Mouse (Mus musculus): ENCODE data around the gene Slc25a48.

DNA sequence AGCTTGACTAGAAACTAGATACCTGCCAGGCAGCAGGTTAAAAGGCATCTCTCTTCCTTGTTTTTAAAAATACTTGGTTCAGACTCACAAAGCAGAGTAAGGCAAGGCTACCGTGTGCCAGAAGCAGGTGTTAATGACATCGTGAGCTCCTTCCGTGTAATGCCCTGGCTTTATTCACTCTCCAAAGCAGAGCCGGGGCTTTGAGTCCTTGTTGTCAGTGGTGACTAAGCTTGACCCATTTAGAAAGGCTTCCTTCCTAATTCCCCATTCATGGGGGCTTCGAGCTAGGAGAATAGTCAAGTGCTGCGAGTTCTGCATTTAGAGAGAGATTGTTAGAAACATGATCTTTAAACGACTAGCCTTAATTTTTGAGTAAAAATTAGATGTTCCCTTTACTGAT, 78.7 kb downstream of the Slc25a48 start:
- no peak for TF ChIP-seq CTCF (IDR thresholded peaks at IDR 0.05)
- no peak for TF ChIP-seq EP300 (IDR thresholded peaks at IDR 0.05)

Data from lung, postnatal 0 days (tissue).